Mouse (Mus musculus) T-helper 1 cell (primary cell): ENCODE results near the gene Hddc3.

ENCODE experiments used
- in situ Hi-C: fragments of 300-600 bp; cut with MboI, MseI; formaldehyde crosslinking; loops from one replicate; pipeline ENCODE4 v1.15.1; 2025; ENCODE audit warnings: high pct_unique_total_duplicates

Gene Hddc3

DNA sequence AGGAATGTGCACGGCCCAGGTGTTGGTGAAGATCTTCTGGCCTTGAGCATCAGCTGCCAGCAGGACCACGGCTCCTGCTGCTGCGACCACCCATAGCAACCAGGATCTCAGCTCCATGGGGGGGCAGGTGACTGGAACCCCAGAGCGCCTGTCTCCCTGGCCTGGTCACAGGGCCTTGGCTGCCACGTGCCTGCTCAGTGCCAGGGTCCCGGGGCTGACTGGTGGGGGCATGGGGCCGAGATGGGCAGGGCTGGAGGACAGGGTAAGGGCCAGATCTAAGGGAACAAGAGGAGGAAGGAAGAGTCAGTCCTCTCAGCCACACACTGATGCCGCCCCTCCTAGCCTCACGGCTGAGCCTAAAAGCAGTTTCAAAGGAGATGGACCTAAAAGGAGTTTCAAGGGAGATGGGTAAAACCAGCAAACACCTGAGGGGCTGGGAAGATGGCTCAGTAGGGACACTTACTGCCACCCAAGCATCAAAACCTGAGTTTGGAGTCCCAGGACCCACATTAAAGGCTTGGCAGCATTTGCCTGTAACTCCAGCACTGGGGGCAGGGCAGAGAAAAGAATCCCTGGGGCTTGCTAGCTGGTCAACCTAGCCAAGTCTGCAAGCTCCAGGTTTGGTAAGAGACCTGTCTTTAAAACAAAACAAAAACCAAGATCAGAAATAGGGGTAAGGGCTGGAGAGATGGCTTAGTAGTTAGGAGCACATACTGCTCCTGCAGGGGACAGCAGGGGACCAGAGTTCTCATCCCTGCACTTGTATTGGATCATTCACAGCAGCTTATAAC, 55.9 kb downstream of the Hddc3 start:
- in situ Hi-C loops: no loop called here

GRCm38 (mm10) chr7:80400099-80400498, 57.2 kb downstream of the Hddc3 start:
- in situ Hi-C loops: no loop called here
